Mouse (Mus musculus) hindbrain, embryonic 15.5 days (tissue): ENCODE measurements around the gene Gm20422. TPM values are rescaled to one million over a fixed set of nuclear protein-coding genes. Genes with fewer than 3 reads are reported as not detected.

Experiments used
- ATAC-seq: fragments of 200-750 bp; cut with Nextera tagmentation; 2 replicates; pipeline ENCODE4 v1.8.0; 2017; ENCODE audit warnings: low read depth, moderate number of reproducible peaks, moderate TSS enrichment; ENCODE audit not compliant: low FRiP score
- H3K27ac ChIP-seq: fragments of 300-500 bp; sonication (generic); replicated peaks from 2 replicates; pipeline ENCODE4 v1.5.1; 2015; ENCODE audit warnings: mild to moderate bottlenecking, inconsistent platforms
- H3K27me3 ChIP-seq: fragments of 300-500 bp; sonication (generic); 2 replicates; pipeline ENCODE4 v1.6.1; 2015; ENCODE audit warnings: control low read depth, inconsistent platforms
- H3K36me3 ChIP-seq: fragments of 300-500 bp; sonication (generic); 2 replicates; pipeline ENCODE4 v1.6.1; 2015; ENCODE audit warnings: control low read depth, inconsistent platforms
- H3K4me1 ChIP-seq: fragments of 300-500 bp; sonication (generic); replicated peaks from 2 replicates; pipeline ENCODE4 v1.6.1; 2015; ENCODE audit warnings: control low read depth, inconsistent platforms
- H3K4me2 ChIP-seq: fragments of 300-500 bp; sonication (generic); 2 replicates; pipeline ENCODE4 v1.6.1; 2015; ENCODE audit warnings: moderate library complexity, mild to moderate bottlenecking, inconsistent platforms
- H3K4me3 ChIP-seq: fragments of 300-500 bp; sonication (generic); 2 replicates; pipeline ENCODE4 v1.5.1; 2015; ENCODE audit warnings: mild to moderate bottlenecking, inconsistent platforms
- H3K9ac ChIP-seq: fragments of 300-500 bp; sonication (generic); 2 replicates; pipeline ENCODE4 v1.6.1; 2015; ENCODE audit warnings: inconsistent platforms
- H3K9me3 ChIP-seq: fragments of 300-500 bp; sonication (generic); 2 replicates; pipeline ENCODE4 v1.6.1; 2016; ENCODE audit warnings: control low read depth, inconsistent platforms
- WGBS: fragments of 180-500 bp; shearing (Covaris S2); methylation state at CpG from one replicate; pipeline ENCODE4 v1.1.7; 2015; 5-methylcytosine and 5-hydroxymethylcytosine counted together
- polyA plus RNA-seq: library from polyadenylated mRNA; unstranded; fragments of >200 nt; fragmentation: Nextera tagmentation; extraction: Ambion mirVana; gene quantifications from 2 replicates; pipeline ENCODE4 v1.2.1, GENCODE M21; 2015

Gm20422 gene
- polyA plus RNA-seq, 1 experiment from 2014 or later = not detected

GRCm38 (mm10) chr8:69805086-69805485 is 30.4 kb upstream of the Gm20422 start:
- Histone ChIP-seq H3K9ac (no peak overlapping the region), H3K36me3 (peaks cover 76% of the 10 kb centered on the region)

GRCm38 (mm10) chr8:69804537-69804936 is 29.9 kb upstream of the Gm20422 start:
- WGBS = 90% methylated on average over 6 of the region's 6 CpGs
- Histone ChIP-seq H3K9ac (no peak overlapping the region), H3K4me1 (peaks cover 8% of the 10 kb centered on the region), H3K4me2 (no peak overlapping the region), H3K27ac (no peak overlapping the region), H3K4me3 (no peak overlapping the region), H3K27me3 (no peaks in the 10 kb centered on the region), H3K9me3 (no peaks in the 10 kb centered on the region), H3K36me3 (peaks cover 81% of the 10 kb centered on the region)
- no peak for ATAC-seq

More at GRCm38 (mm10) chr8:69805086-69805485, 30.4 kb upstream of the Gm20422 start:
- H3K4me1 ChIP-seq = peaks cover 14% of the 10 kb centered on the region
- no peaks in the 10 kb centered on the region for H3K9me3 ChIP-seq
- H3K27me3 ChIP-seq = no peaks in the 10 kb centered on the region
- H3K4me2 ChIP-seq = no peak overlapping the region
- WGBS = 93% methylated on average over 10 of the region's 10 CpGs
- no peak overlapping the region for H3K27ac ChIP-seq
- H3K4me3 ChIP-seq = no peak overlapping the region
- ATAC-seq = no peak

- Histone ChIP-seq H3K27me3 (no peaks in the 10 kb centered on the region), H3K4me3 (no peak overlapping the region), H3K9ac (no peak overlapping the region), H3K4me2 (no peak overlapping the region), H3K36me3 (peaks cover 93% of the 10 kb centered on the region), H3K27ac (no peak overlapping the region), H3K4me1 (peaks cover 3% of the 10 kb centered on the region), H3K9me3 (no peaks in the 10 kb centered on the region)
- no peak for ATAC-seq
- 97% methylated on average over 7 of the region's 7 CpGs for WGBS
Observed at GRCm38 (mm10) chr8:69803366-69803765, 28.7 kb upstream of the Gm20422 start.

GRCm38 (mm10) chr8:69802216-69802615 is 27.5 kb upstream of the Gm20422 start:
- ATAC-seq = no peak
- H3K4me2 ChIP-seq = no peak overlapping the region
- no peaks in the 10 kb centered on the region for H3K9me3 ChIP-seq
- H3K4me3 ChIP-seq = no peak overlapping the region
- H3K27me3 ChIP-seq = no peaks in the 10 kb centered on the region
- peaks cover 96% of the 10 kb centered on the region for H3K36me3 ChIP-seq
- no peak overlapping the region for H3K27ac ChIP-seq
- no peaks in the 10 kb centered on the region for H3K4me1 ChIP-seq
- no peak overlapping the region for H3K9ac ChIP-seq

GRCm38 (mm10) chr8:69801796-69802195 is 27.1 kb upstream of the Gm20422 start:
- Histone ChIP-seq H3K4me1 (no peaks in the 10 kb centered on the region), H3K27ac (no peak overlapping the region), H3K4me2 (no peak overlapping the region), H3K27me3 (no peaks in the 10 kb centered on the region), H3K36me3 (peaks cover 96% of the 10 kb centered on the region), H3K9ac (no peak overlapping the region), H3K4me3 (no peak overlapping the region), H3K9me3 (no peaks in the 10 kb centered on the region)
- WGBS = 98% methylated on average over 4 of the region's 4 CpGs
- no peak for ATAC-seq

- Histone ChIP-seq H3K27ac (no peak overlapping the region), H3K27me3 (no peaks in the 10 kb centered on the region), H3K4me1 (no peaks in the 10 kb centered on the region), H3K9me3 (no peaks in the 10 kb centered on the region), H3K4me2 (no peak overlapping the region), H3K36me3 (peaks cover 96% of the 10 kb centered on the region), H3K9ac (no peak overlapping the region), H3K4me3 (no peak overlapping the region)
- 93% methylated on average over 5 of the region's 5 CpGs for WGBS
- no peak for ATAC-seq
Observed at GRCm38 (mm10) chr8:69799946-69800345, 25.3 kb upstream of the Gm20422 start.

- ATAC-seq = no peak
- WGBS = 90% methylated on average over 8 of the region's 8 CpGs
- H3K4me3 ChIP-seq = no peak overlapping the region
- no peaks in the 10 kb centered on the region for H3K27me3 ChIP-seq
- H3K4me1 ChIP-seq = no peaks in the 10 kb centered on the region
- peaks cover 97% of the 10 kb centered on the region for H3K36me3 ChIP-seq
- no peak overlapping the region for H3K4me2 ChIP-seq
- H3K9me3 ChIP-seq = no peaks in the 10 kb centered on the region
- H3K27ac ChIP-seq = no peak overlapping the region
- H3K9ac ChIP-seq = no peak overlapping the region
Observed at GRCm38 (mm10) chr8:69799261-69799660, 24.6 kb upstream of the Gm20422 start.

GRCm38 (mm10) chr8:69797661-69798060 is 23.0 kb upstream of the Gm20422 start:
- 94% methylated on average over 10 of the region's 10 CpGs for WGBS
- H3K27ac ChIP-seq = no peak overlapping the region
- no peak overlapping the region for H3K4me3 ChIP-seq
- no peak overlapping the region for H3K9ac ChIP-seq
- ATAC-seq = no peak
- peaks cover 87% of the 10 kb centered on the region for H3K36me3 ChIP-seq
- H3K9me3 ChIP-seq = no peaks in the 10 kb centered on the region
- no peaks in the 10 kb centered on the region for H3K27me3 ChIP-seq
- no peak overlapping the region for H3K4me2 ChIP-seq
- peaks cover 6% of the 10 kb centered on the region for H3K4me1 ChIP-seq

- H3K4me2 ChIP-seq = no peak overlapping the region
- H3K27me3 ChIP-seq = no peaks in the 10 kb centered on the region
- peaks cover 79% of the 10 kb centered on the region for H3K36me3 ChIP-seq
- ATAC-seq = no peak
- 97% methylated on average over 16 of the region's 16 CpGs for WGBS
- H3K9me3 ChIP-seq = no peaks in the 10 kb centered on the region
- peaks cover 14% of the 10 kb centered on the region for H3K4me1 ChIP-seq
- H3K4me3 ChIP-seq = no peak overlapping the region
- no peak overlapping the region for H3K27ac ChIP-seq
- no peak overlapping the region for H3K9ac ChIP-seq
Observed at GRCm38 (mm10) chr8:69796721-69797345, 22.1 kb upstream of the Gm20422 start.

- Histone ChIP-seq H3K36me3 (peaks cover 61% of the 10 kb centered on the region), H3K4me1 (peaks cover 21% of the 10 kb centered on the region), H3K4me2 (no peak overlapping the region), H3K27me3 (no peaks in the 10 kb centered on the region), H3K4me3 (no peak overlapping the region), H3K27ac (no peak overlapping the region), H3K9ac (no peak overlapping the region), H3K9me3 (no peaks in the 10 kb centered on the region)
- WGBS = 90% methylated on average over 6 of the region's 6 CpGs
- ATAC-seq = no peak
Observed at GRCm38 (mm10) chr8:69794901-69795300, 20.2 kb upstream of the Gm20422 start.

GRCm38 (mm10) chr8:69794096-69794495 is 19.4 kb upstream of the Gm20422 start:
- no peaks in the 10 kb centered on the region for H3K9me3 ChIP-seq
- 99% methylated on average over 3 of the region's 3 CpGs for WGBS
- peaks cover 53% of the 10 kb centered on the region for H3K36me3 ChIP-seq
- H3K4me1 ChIP-seq = peaks cover 23% of the 10 kb centered on the region
- no peak for ATAC-seq
- H3K27me3 ChIP-seq = no peaks in the 10 kb centered on the region
- H3K4me3 ChIP-seq = no peak overlapping the region
- H3K9ac ChIP-seq = no peak overlapping the region
- no peak overlapping the region for H3K4me2 ChIP-seq
- no peak overlapping the region for H3K27ac ChIP-seq

- ATAC-seq = no peak
- Histone ChIP-seq H3K9me3 (no peaks in the 10 kb centered on the region), H3K27ac (no peak overlapping the region), H3K36me3 (peaks cover 48% of the 10 kb centered on the region), H3K4me3 (no peak overlapping the region), H3K4me1 (peaks cover 23% of the 10 kb centered on the region), H3K27me3 (no peaks in the 10 kb centered on the region), H3K9ac (no peak overlapping the region), H3K4me2 (no peak overlapping the region)
- 95% methylated on average over 4 of the region's 4 CpGs for WGBS
Observed at GRCm38 (mm10) chr8:69793666-69794065, 19.0 kb upstream of the Gm20422 start.
